Mouse (Mus musculus) stomach, postnatal 0 days (tissue): ENCODE measurements around the gene Gsn. TPM values are rescaled to one million over a fixed set of nuclear protein-coding genes. Genes with fewer than 3 reads are reported as not detected.

Experiments used
- ATAC-seq: fragments of 200-750 bp; cut with Nextera tagmentation; 2 replicates; pipeline ENCODE4 v1.8.0; 2017; ENCODE audit not compliant: low FRiP score, low TSS enrichment
- DNase-seq: peaks from one replicate; pipeline ENCODE4 v3.0.0-alpha.2; 2016; ENCODE audit warnings: low spot score
- H3K27ac ChIP-seq: fragments of 300-500 bp; sonication (generic); replicated peaks from 2 replicates; pipeline ENCODE4 v1.5.1; 2014; ENCODE audit warnings: mild to moderate bottlenecking, control low read depth
- H3K27me3 ChIP-seq: fragments of 300-500 bp; sonication (generic); 2 replicates; pipeline ENCODE4 v1.6.1; 2014; ENCODE audit warnings: low read length; ENCODE audit not compliant: control insufficient read depth, insufficient read depth
- H3K36me3 ChIP-seq: fragments of 300-500 bp; sonication (generic); 2 replicates; pipeline ENCODE4 v1.6.1; 2014; ENCODE audit warnings: low read length, mixed read lengths; ENCODE audit not compliant: control insufficient read depth, insufficient read depth
- H3K4me1 ChIP-seq: fragments of 300-500 bp; sonication (generic); replicated peaks from 2 replicates; pipeline ENCODE4 v1.6.1; 2014; ENCODE audit warnings: antibody characterized with exemption; ENCODE audit not compliant: control insufficient read depth, insufficient read depth
- H3K4me2 ChIP-seq: fragments of 300-500 bp; sonication (generic); replicated peaks from 2 replicates; pipeline ENCODE4 v1.6.1; 2014; ENCODE audit warnings: low read depth, mild to moderate bottlenecking, control low read depth, moderate library complexity
- H3K4me3 ChIP-seq: fragments of 300-500 bp; sonication (generic); 2 replicates; pipeline ENCODE4 v1.5.1; 2014; ENCODE audit warnings: low read depth, low read length, control low read depth
- H3K9ac ChIP-seq: fragments of 300-500 bp; sonication (generic); 2 replicates; pipeline ENCODE4 v1.6.1; 2014; ENCODE audit warnings: mild to moderate bottlenecking, low read length, control low read depth, mixed read lengths
- H3K9me3 ChIP-seq: fragments of 300-500 bp; sonication (generic); 2 replicates; pipeline ENCODE4 v1.6.1; 2016; ENCODE audit warnings: low read length; ENCODE audit not compliant: control insufficient read depth
- CTCF ChIP-seq: IDR thresholded peaks from 2 replicates; pipeline ENCODE4 v1.5.1; 2016; ENCODE audit warnings: antibody characterized with exemption, low read depth, mild to moderate bottlenecking, moderate library complexity
- EP300 ChIP-seq: optimal IDR thresholded peaks from 2 replicates; pipeline ENCODE3; 2016; ENCODE audit warnings: antibody characterized with exemption
- WGBS: fragments of 180-500 bp; shearing (Covaris S2); extraction: QIAGEN DNeasy Blood & Tissue Kit; methylation state at CpG from one replicate; pipeline ENCODE4 v1.1.7; 2014; 5-methylcytosine and 5-hydroxymethylcytosine counted together
- polyA plus RNA-seq: library from polyadenylated mRNA; unstranded; fragments of >200 nt; fragmentation: Nextera tagmentation; extraction: Ambion mirVana; gene quantifications from 2 replicates; pipeline ENCODE4 v1.2.1, GENCODE M21; 2015

Gene Gsn
- polyA plus RNA-seq, 1 experiment from 2014 or later, result 398 TPM

- DNase-seq (no peak), ATAC-seq (no peak)
- Histone ChIP-seq H3K36me3 (no peaks in the 10 kb centered on the region), H3K4me2 (no peak overlapping the region), H3K9ac (no peak overlapping the region), H3K9me3 (no peaks in the 10 kb centered on the region), H3K27me3 (no peaks in the 10 kb centered on the region), H3K27ac (no peak overlapping the region), H3K4me3 (no peak overlapping the region), H3K4me1 (peaks cover 24% of the 10 kb centered on the region)
- no peak for TF ChIP-seq EP300
- no peak for TF ChIP-seq CTCF
- 53% methylated on average over 1 of the region's 1 CpGs for WGBS
Measured at GRCm38 (mm10) chr2:35264095-35264494, 7.9 kb downstream of the Gsn start.

GRCm38 (mm10) chr2:35265296-35265695, 9.1 kb downstream of the Gsn start:
- Histone ChIP-seq H3K9ac (peak overlapping the region; percentile 13; the same call in 1 of the 2 replicates), H3K9me3 (no peaks in the 10 kb centered on the region), H3K27ac (peak overlapping the region; percentile 95), H3K4me2 (peak overlapping the region; percentile 25), H3K36me3 (no peaks in the 10 kb centered on the region), H3K27me3 (no peaks in the 10 kb centered on the region), H3K4me3 (no peak overlapping the region), H3K4me1 (peaks cover 27% of the 10 kb centered on the region)
- WGBS, result 28% methylated on average over 8 of the region's 8 CpGs
- TF ChIP-seq CTCF (peak; percentile 91), EP300 (no peak)
- ATAC-seq, result peak; percentile 45
- peak; percentile 59 for DNase-seq

GRCm38 (mm10) chr2:35265775-35266174, 9.6 kb downstream of the Gsn start:
- TF ChIP-seq EP300 (no peak), CTCF (no peak)
- WGBS, result 61% methylated on average over 8 of the region's 8 CpGs
- no peak overlapping the region for H3K4me3 ChIP-seq
- peaks cover 30% of the 10 kb centered on the region for H3K4me1 ChIP-seq
- peak overlapping the region; percentile 25 for H3K4me2 ChIP-seq
- ATAC-seq (no peak), DNase-seq (no peak)
- no peaks in the 10 kb centered on the region for H3K9me3 ChIP-seq
- peak overlapping the region; percentile 13; the same call in 1 of the 2 replicates for H3K9ac ChIP-seq
- no peaks in the 10 kb centered on the region for H3K36me3 ChIP-seq
- no peaks in the 10 kb centered on the region for H3K27me3 ChIP-seq
- H3K27ac ChIP-seq, result peak overlapping the region; percentile 95

GRCm38 (mm10) chr2:35266251-35266905, 10.2 kb downstream of the Gsn start:
- peaks cover 33% of the 10 kb centered on the region for H3K4me1 ChIP-seq
- peak; percentile 64 for ATAC-seq
- H3K27ac ChIP-seq, result peak overlapping the region; percentile 95
- H3K9me3 ChIP-seq, result no peaks in the 10 kb centered on the region
- DNase-seq, result peak; percentile 75
- H3K4me3 ChIP-seq, result no peak overlapping the region
- H3K9ac ChIP-seq, result peak overlapping the region; percentile 38; the same call in 1 of the 2 replicates
- no peaks in the 10 kb centered on the region for H3K27me3 ChIP-seq
- no peaks in the 10 kb centered on the region for H3K36me3 ChIP-seq
- H3K4me2 ChIP-seq, result no peak overlapping the region
- no peak for TF ChIP-seq EP300
- no peak for TF ChIP-seq CTCF
- 60% methylated on average over 9 of the region's 9 CpGs for WGBS

- peak overlapping the region; percentile 25 for H3K4me2 ChIP-seq
- H3K27me3 ChIP-seq, result no peaks in the 10 kb centered on the region
- WGBS, result 55% methylated on average over 13 of the region's 13 CpGs
- no peaks in the 10 kb centered on the region for H3K9me3 ChIP-seq
- TF ChIP-seq EP300 (no peak), CTCF (no peak)
- H3K36me3 ChIP-seq, result no peaks in the 10 kb centered on the region
- ATAC-seq (peak; percentile 68), DNase-seq (peak; percentile 95)
- H3K4me1 ChIP-seq, result peaks cover 36% of the 10 kb centered on the region
- no peak overlapping the region for H3K4me3 ChIP-seq
- peak overlapping the region; percentile 95 for H3K27ac ChIP-seq
- H3K9ac ChIP-seq, result peak overlapping the region; percentile 50
Measured at GRCm38 (mm10) chr2:35267156-35267875, 11.1 kb downstream of the Gsn start.
